Mouse (Mus musculus) kidney, adult 2 months (tissue): ENCODE measurements around the gene Nme3.

ENCODE experiments used
- CTCF ChIP-seq: fragments of 200-500 bp; conservative IDR thresholded peaks from 2 replicates; pipeline ENCODE4 v1.5.1; 2011; ENCODE audit warnings: low read depth, mild to moderate bottlenecking, control low read depth, low read length, moderate library complexity, mixed read lengths; ENCODE audit not compliant: insufficient read depth, insufficient read length
- POLR2A ChIP-seq: fragments of 200-500 bp; IDR thresholded peaks from one replicate; pipeline ENCODE4 v1.6.1; 2011; ENCODE audit warnings: low read depth, low read length, control low read depth

DNA sequence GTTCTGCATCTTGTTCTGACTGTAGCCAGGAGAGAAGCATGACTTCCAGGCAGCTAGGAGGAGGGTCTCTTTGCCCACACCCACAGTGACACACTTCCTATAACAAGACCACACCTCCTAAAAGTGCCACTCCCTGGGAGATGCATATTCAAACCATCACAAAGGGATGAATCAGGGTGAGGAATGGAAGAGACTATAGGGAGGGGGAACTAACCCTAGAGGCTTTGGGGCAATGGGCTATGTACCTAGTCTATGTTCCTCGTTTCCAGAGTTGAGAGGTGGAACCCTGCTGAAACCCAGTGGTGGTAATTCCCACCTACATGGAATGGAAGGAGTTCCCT lies 21.9 kb upstream of the Nme3 start:
- TF ChIP-seq POLR2A (no peak), CTCF (no peak)
